Mouse (Mus musculus) kidney, adult 8-10 months (tissue): ENCODE data around the gene Alppl2.

Experiments
- DNase-seq, 2 experiments: peaks; one replicate each; pipeline ENCODE4 v3.0.0; 2022

Gene Alppl2

DNA sequence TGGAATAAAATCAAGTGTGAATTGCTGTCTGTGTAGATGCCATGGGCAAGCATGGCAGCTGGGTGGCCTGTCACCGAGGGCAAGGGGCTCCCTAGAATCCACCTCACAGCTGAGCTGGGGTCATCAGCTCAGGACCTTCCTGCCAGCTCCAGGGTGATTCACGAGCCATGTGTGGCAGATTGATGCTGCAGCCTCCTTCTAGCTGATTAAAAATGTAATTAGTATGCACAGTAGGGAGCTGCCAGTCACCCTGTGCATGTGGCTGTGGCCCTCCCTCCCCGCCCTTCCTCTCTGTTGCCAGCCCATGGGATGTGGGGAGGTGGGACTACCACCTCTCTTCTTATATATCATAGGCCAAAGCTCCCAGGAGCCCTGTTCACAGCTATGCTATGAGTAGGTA lies 39.7 kb downstream of the Alppl2 start:
- no peak for DNase-seq

DNA sequence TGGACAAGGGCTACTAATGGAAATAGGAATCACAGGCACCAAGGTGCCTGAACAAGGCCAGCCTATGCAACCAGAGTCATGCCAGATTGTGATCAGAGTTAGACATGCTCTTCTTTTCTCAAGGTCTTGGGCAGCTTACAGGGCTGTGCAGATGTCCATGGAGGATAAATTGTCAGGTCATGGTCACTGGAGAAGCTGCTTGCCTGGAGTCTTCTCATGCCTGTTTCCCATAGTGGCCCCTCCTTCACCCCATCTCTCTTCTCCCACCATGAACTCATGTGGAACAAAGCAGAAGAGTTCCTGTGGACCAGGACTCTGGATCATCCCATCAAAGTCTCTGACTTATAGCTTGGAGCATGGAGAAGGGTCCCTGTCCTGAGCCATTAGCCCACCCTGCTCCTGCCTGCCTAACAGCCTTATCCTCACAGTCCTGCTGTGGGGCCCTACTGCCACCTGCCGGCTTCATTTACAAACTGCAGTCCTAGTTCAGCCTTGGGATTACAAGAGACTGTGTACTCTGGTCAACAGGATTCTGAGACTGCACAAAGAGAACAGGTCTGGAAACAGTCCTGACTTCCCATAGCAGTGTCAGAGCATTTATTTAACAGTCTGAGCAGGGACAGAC lies 47.8 kb downstream of the Alppl2 start:
- peak; percentile 27 to 74 for DNase-seq

DNA sequence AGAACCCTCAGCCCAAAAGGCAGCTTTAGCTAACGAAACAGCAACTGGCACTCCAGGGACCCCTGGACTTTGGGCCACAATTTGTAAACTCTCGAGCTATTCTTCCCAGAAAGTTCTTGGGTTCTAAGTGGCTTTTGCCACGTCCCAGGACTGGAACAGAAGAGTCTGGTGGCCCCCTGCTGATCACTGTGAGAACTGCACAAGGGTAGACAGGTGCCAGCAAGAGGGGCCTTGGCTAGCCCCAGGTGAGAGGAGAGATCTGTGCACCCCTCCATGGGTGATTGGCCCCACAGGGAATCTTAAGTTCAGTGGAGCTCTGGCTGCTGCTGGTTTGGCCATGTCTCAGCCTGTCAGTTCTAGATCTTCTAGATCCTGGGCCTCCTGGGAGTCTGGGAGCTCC lies 48.6 kb downstream of the Alppl2 start:
- DNase-seq = peak; percentile 38 to 72

DNA sequence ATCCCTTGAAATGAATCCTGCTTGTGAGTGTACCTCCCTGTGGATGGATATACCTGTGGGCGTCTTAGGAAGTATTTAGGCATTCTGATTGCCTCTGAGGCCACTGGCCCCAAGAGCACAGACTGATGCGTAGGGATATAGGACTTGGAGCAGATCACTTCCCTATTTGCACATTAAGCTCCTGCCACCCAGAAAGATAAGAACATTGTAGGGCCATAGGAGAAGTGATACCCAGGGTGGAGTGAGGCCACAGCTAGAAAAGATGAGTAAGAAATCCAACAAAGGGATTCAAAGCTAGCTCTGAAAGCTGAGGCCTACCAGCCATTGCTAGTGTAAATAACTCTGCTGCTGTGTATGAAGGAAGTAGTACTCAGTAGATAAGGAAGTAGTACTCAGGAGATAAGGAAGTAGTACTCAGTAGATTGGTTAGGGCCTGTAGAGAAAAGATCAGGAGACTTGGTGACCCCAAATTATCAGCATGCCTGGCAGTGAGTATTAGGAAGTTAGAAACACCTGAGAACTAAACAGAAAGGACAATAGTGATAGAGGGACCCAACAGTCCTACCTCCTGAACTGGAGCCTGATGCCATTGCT lies 51.2 kb downstream of the Alppl2 start:
- no peak for DNase-seq
